Mouse (Mus musculus) frontal cortex, adult 2 months (tissue): ENCODE results near the gene Rbm46. TPM values are rescaled to one million over a fixed set of nuclear protein-coding genes. Genes with fewer than 3 reads are reported as not detected.
A peak's percentile ranks its signal among the peaks of the same experiment; 100 is the strongest.

Experiments
- DNase-seq, 2 experiments: peaks; one replicate each; pipeline ENCODE4 v3.0.0; 2022; ENCODE audit warnings: low spot score in 1 of 2; ENCODE audit errors: extremely low spot score in 1 of 2
- polyA plus RNA-seq: library from polyadenylated mRNA; depleted of rRNA; stranded (reverse); fragments of >200 nt; gene quantifications from 2 replicates; pipeline ENCODE4 v1.2.3, GENCODE M21; 2012; rRNA removed

Gene Rbm46
- polyA plus RNA-seq, 1 experiment = 1.0 TPM

DNA sequence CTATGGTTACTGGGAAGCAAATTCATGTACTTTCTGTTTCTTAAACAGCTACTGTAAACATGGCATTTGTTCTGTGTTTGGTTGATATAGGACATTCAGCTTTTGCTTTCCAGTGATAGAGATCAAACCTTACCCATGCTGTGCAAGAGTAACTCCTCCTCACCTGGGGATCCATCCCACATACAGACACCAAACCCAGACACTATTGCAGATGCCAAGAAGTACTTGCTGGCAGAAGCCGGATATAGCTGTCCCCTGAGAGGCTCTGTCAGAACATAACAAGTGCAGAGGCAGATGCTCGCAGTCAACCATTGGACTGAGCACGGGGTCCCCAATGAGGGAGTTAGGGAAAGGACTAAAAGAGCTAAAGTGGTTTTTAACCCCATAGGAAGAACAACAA, 84.6 kb downstream of the Rbm46 start:
- DNase-seq = peak; percentile 11 to 12

Other genes starting within 250 kb of the Rbm46 start
- 0.13 and 0.20 TPM in 2 replicates for gene Lrat, start 27.5 kb upstream of the Rbm46 start, polyA plus RNA-seq
- gene Fgg, start 131.2 kb upstream of the Rbm46 start, polyA plus RNA-seq = 0.44 TPM in 1 of 2 replicates, not detected in the other
- 0.06 and 0.21 TPM in 2 replicates for gene Fga, start 149.6 kb upstream of the Rbm46 start, polyA plus RNA-seq
- gene Fgb, start 173.4 kb upstream of the Rbm46 start, polyA plus RNA-seq = 0.08 TPM in 1 of 2 replicates, not detected in the other
- gene Plrg1, start 179.0 kb upstream of the Rbm46 start, polyA plus RNA-seq = 44.6 and 49.6 TPM in 2 replicates